Mouse (Mus musculus) liver, postnatal 0 days (tissue): Measurements from ENCODE around the gene Tsc22d1.

Experiments
- CTCF ChIP-seq: sonication (generic); IDR thresholded peaks from 2 replicates; pipeline ENCODE4 v1.5.1; 2016; ENCODE audit warnings: antibody characterized with exemption, low read depth
- EP300 ChIP-seq: IDR thresholded peaks from 2 replicates; pipeline ENCODE4 v1.6.1; 2016; ENCODE audit warnings: antibody characterized with exemption, low read depth, mild to moderate bottlenecking

DNA sequence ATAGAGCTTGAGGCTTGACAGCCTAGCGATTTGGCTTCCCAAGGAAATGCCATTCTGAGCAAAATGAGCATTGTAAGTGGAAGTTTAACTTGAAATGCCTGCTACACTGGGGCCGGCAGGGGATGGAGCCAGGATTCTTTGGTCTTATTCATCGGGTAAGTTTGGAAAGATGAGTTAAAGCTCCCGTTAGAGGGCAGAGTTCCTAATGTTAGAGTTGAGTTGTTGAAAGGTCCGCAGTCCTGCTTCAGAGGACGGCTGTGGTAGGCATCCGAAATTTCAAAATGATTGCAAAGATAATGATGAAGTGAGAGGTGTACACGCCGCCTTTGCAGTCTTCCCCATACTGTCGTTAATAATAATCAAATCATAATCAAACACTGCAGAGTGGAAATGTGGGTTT is 27.4 kb downstream of the Tsc22d1 start:
- TF ChIP-seq CTCF (no peak), EP300 (no peak)
